Mouse (Mus musculus) megakaryocyte, embryonic 14.5 days (primary cell): ENCODE results near the gene Rtn4rl2. TPM values are rescaled to one million over a fixed set of nuclear protein-coding genes. Genes with fewer than 3 reads are reported as not detected.
"Not testable (repeated sequence)": the region's sequence is repeated elsewhere in the genome, so short reads cannot be mapped to it uniquely, and the experiment has no call there.

Experiments used
- H3K27me3 ChIP-seq: replicated peaks from 2 replicates; pipeline ENCODE3; 2012; ENCODE audit warnings: inconsistent platforms
- H3K36me3 ChIP-seq: replicated peaks from 2 replicates; pipeline ENCODE3; 2012; ENCODE audit warnings: low read length, inconsistent platforms, mixed read lengths
- H3K4me1 ChIP-seq: 2 replicates; pipeline ENCODE4 v1.6.1; 2012; ENCODE audit warnings: inconsistent platforms
- H3K4me3 ChIP-seq: replicated peaks from 2 replicates; pipeline ENCODE3; 2012; ENCODE audit warnings: moderate library complexity, mild to moderate bottlenecking, inconsistent platforms
- H3K9me3 ChIP-seq: 2 replicates; pipeline ENCODE4 v1.6.1; 2012; ENCODE audit warnings: inconsistent platforms
- FLI1 ChIP-seq: IDR thresholded peaks from 2 replicates; pipeline ENCODE4 v1.6.1; 2012; ENCODE audit warnings: low read length, inconsistent platforms, mixed read lengths
- GATA1 ChIP-seq: IDR thresholded peaks from 3 replicates; pipeline ENCODE4 v1.6.1; 2012; ENCODE audit warnings: mixed read lengths, low read length, inconsistent platforms, borderline replicate concordance
- polyA plus RNA-seq: library from polyadenylated mRNA; stranded (reverse); fragments of >175 nt; gene quantifications from 2 replicates; pipeline ENCODE4 v1.2.3, GENCODE M21; 2012; ENCODE audit warnings: low replicate concordance; ENCODE audit not compliant: insufficient read depth

Rtn4rl2 gene
- polyA plus RNA-seq, 1 experiment: 2.7 TPM

DNA sequence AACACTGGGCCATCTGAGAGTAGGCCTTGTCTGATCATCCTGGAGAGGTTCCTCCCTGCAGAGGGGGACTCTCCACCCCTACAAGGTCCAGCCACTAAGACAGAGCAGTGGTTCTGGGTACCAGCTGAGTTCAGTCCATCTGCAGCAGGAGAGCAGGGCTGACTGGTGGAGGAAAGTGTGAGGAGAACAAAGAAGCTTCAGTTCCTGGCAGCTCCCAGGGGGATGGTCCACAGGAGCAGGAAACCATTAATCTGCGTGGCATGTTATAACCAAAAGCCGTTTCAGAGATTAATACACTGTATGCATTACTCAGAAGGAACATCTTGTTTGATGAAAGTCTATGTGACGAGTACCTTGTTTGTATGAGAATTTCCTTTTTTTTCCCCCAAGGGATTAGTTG, 26.2 kb upstream of the Rtn4rl2 start:
- Histone ChIP-seq H3K4me1 (peaks cover 29% of the 10 kb centered on the region), H3K4me3 (no peak overlapping the region), H3K36me3 (no peaks in the 10 kb centered on the region), H3K27me3 (peaks cover 9% of the 10 kb centered on the region), H3K9me3 (0 out of 2 replicates have a peak, but pooled peaks cover 7% of the 10 kb centered on the region)
- TF ChIP-seq FLI1: no peak
- no peak for TF ChIP-seq GATA1

DNA sequence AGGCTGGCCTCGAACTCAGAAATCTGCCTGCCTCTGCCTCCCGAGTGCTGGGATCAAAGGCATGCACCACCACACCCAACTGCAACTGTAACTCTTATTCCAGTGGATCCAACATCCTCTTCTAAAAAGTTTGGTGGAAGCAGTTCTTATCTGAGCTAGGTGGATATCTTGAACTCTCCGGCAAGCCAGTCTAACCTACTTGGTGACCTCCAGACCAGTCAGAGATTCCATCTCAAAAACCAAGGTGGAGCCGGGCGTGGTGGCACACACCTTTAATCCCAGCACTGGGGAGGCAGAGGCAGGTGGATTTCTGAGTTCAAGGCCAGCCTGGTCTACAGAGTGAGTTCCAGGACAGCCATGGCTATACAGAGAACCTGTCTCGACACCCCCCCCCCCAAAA, 10.2 kb upstream of the Rtn4rl2 start:
- not testable (repeated sequence) for H3K4me1 ChIP-seq, H3K9me3 ChIP-seq, H3K4me3 ChIP-seq, H3K36me3 ChIP-seq
- peaks cover 32% of the 10 kb centered on the region for H3K27me3 ChIP-seq

DNA sequence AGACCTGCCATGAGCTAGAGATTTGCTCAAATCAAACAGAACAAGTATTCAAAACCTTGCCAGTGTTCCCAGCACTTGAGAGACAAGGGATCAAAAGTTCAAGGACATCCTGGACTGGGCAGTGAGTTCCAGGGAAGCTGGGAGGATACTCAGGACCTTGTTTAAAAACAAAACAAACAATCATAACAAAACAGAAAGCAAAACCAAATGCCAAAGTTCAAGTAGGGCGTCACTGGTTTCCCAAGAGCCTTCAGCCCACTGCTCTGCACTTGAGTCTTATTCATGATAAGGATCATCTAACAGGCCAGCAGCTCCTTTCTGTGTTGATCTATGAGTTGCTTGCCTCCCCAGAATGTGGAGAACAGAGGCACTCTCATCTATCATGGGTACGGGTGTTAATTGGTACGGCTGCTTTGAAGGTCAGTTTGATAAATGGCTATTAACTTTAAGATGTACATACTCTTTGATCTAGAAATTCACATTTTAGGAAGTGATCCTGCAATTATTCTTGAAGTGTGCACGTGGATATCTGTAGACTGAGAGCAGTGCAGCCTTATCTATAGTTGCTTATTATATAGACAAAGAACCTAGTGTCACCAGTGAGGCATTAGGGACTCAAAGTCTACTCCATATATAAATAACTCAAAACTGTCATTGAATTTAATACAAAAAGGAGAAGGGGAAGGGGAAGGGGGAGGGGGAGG, 9.1 kb upstream of the Rtn4rl2 start:
- TF ChIP-seq GATA1: no peak
- TF ChIP-seq FLI1: no peak

DNA sequence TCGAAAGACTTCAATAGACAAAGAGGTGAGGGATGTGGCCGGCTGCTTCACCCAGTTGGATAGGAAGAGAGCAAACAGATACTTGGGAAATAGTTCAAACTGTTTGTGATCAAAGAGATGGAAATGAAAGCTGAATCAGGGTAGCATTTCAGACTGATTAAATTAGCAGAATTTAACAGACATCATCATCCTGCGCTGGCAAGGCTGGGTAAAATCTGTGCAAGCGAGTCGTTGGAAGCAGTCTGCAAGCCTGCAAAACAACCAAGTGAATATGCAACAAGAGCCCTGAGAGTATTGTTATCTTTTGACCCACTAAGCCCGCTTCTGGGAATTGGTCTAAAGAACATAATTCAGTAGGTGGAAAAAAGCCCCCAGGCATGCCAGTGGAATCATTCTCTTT, 6.8 kb upstream of the Rtn4rl2 start:
- H3K36me3 ChIP-seq: no peaks in the 10 kb centered on the region
- H3K4me3 ChIP-seq: no peak overlapping the region
- no peaks in the 10 kb centered on the region for H3K9me3 ChIP-seq
- H3K4me1 ChIP-seq: peaks cover 13% of the 10 kb centered on the region
- H3K27me3 ChIP-seq: peaks cover 59% of the 10 kb centered on the region
- no peak for TF ChIP-seq GATA1

More for the DNA sequence above, 9.1 kb upstream of the Rtn4rl2 start:
- H3K36me3 ChIP-seq: no peaks in the 10 kb centered on the region
- no peaks in the 10 kb centered on the region for H3K4me1 ChIP-seq
- H3K4me3 ChIP-seq: peak overlapping the region; percentile 12
- no peaks in the 10 kb centered on the region for H3K9me3 ChIP-seq
- peaks cover 42% of the 10 kb centered on the region for H3K27me3 ChIP-seq

DNA sequence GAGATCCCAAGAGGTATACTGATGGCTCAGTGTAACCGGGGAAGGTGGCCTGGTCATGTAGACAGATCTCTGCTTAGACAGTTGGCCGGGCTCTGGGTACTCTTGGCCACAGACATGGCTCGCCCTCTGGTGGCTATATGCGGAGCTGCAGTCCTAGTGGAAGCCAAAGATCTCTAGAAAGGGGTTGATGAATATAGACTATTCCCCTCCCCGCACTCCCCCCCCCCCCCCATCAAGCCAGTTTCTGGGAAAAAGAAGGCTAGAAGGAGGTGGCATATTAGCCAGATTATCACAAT, 3.5 kb upstream of the Rtn4rl2 start:
- H3K4me3 ChIP-seq: no peak overlapping the region
- peaks cover 39% of the 10 kb centered on the region for H3K4me1 ChIP-seq
- no peaks in the 10 kb centered on the region for H3K9me3 ChIP-seq
- H3K36me3 ChIP-seq: no peaks in the 10 kb centered on the region
- TF ChIP-seq GATA1 (no peak), FLI1 (no peak)
- peaks cover 87% of the 10 kb centered on the region for H3K27me3 ChIP-seq

DNA sequence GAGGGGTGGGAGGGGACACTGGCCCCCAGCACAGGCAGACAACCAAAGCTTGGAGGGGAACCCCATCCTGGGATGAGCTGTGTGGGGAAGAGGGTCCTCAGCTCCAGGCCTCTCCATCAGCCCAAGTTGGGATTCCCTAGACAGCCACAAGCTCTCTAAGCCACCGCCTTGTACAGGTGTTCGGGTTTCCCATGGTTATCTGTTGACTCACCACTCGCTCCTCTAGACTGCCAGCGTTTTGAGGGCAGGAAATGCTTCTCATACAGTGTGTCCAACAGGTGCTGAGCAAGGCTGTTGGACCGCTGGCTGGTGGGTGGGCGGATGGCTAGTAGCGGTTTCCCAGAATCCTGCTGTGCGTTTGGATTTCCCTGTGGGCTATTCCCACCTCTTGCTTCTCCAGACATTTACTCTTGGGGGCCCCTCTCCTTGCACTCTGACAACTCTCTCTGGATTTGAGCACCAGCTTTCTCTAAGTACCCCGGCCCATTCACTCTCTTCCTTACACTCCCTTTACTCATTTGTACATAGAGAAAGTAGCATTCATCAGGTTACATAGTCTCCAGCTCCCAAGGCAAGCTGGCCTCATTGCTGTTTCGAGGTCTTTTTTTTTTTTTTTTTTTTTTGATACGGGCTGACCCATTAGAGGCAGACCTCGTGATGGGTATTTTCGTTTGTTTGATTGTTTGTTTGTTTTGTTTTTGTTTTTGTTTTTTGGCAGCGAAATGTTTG, 3.0 kb upstream of the Rtn4rl2 start:
- Histone ChIP-seq H3K9me3 (no peaks in the 10 kb centered on the region), H3K36me3 (no peaks in the 10 kb centered on the region), H3K4me3 (peak overlapping the region; percentile 88), H3K4me1 (peaks cover 39% of the 10 kb centered on the region), H3K27me3 (peaks cover 88% of the 10 kb centered on the region)
- TF ChIP-seq FLI1 (no peak), GATA1 (no peak)

DNA sequence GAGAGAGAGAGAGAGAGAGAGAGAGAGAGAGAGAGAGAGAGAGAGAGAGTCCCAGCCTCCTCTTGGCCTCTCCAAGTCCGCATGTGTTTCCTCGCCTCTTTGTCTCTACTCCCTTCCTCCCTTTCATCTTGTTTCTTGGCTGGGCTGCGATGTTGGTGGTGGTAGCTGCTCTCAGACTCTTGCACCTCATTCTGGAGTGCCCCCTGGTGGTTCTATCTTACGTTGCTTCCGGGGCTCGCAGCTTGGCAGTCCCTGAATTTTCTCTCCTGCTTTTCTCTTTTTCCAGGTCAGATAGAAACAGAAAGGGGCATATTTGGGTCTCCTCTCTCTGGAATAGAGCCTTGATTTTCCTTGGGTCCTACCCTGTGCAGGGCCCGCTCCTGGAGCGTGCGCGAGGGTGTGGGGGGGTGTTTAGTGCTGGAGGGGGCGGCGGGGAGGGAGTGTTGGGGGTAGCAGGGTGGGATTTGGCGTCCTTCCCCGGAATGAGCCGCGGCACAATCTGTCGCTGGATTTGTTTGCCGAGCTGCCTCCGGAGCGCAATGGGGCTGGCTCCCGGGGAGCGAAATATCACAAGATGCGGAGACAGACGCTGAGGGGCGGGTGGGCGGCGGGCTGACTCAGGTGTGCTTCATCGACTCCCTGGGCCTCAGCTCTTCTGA, 2.3 kb upstream of the Rtn4rl2 start:
- no peaks in the 10 kb centered on the region for H3K9me3 ChIP-seq
- H3K36me3 ChIP-seq: no peaks in the 10 kb centered on the region
- TF ChIP-seq GATA1 (no peak), FLI1 (no peak)
- H3K4me3 ChIP-seq: peak overlapping the region; percentile 88
- H3K27me3 ChIP-seq: peaks cover 94% of the 10 kb centered on the region
- peaks cover 39% of the 10 kb centered on the region for H3K4me1 ChIP-seq

DNA sequence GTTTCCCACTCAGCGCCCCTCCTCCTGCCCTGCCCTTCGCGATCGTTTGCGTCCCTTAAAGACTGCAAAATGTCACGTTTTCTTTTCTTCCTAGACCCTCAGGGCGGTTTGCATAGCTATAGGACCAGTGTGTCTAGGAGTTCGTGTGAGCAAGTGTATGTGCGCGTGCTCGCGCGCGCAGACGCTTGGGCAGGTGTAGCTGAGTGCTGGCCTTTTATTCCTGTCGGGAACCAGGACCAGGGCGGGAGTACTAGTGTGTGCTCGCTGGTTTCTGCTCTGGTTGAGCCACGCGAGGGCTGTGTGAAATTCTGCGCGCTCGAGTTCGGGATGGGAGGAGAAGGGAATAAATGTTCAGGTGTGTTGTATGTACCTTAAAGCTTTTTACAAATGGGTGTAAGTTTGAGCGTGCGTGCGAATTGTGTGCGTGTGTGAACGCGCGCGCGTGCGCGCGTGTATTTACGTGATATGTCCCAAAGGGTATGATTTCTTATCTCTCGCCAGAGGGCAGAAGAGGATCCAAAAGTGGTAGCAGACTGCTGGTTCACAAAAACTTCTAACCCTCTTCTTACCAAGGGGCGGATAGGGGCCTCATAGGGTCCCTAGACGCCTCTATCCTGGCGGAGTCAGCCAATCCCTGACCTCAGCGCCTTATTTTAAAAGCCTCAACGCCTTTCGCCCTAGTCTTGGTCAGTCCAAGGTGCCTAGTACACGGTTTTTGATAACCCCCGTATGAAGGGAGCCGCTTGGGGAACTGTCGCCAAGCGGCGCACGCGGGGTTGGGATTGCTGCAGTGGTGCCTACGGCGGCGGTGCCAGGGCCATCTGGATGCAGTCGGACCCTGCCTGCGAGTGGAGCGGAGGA, 1.1 kb upstream of the Rtn4rl2 start:
- Histone ChIP-seq H3K36me3 (no peaks in the 10 kb centered on the region), H3K4me3 (peak overlapping the region; percentile 89), H3K9me3 (no peaks in the 10 kb centered on the region), H3K4me1 (peaks cover 51% of the 10 kb centered on the region), H3K27me3 (peaks cover 94% of the 10 kb centered on the region)
- TF ChIP-seq GATA1 (no peak), FLI1 (no peak)

DNA sequence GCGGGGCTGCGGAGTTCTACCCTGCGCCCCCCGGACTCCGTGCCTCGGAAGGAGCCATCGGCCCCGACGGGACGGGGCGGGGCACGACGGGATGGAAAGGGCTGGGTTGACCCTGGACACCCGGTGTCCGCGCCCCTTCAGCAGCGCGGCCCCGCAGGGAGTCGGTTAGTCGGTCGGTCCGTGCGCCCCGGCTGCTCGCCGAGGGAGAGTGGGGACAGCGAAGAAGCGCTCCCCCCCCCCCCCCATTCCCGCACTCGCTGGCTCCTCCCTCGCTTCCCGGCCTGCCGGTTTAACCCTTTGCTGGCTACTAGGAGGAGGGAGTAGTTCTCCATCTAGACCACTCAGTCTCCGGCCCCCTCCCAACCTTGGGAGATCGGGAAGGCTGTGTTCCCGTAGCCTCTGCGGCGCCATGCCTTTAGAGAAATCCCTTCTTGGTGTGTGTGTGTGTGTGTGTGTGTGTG, 341 bp upstream of the Rtn4rl2 start:
- Histone ChIP-seq H3K4me1 (peaks cover 55% of the 10 kb centered on the region), H3K27me3 (peaks cover 93% of the 10 kb centered on the region), H3K4me3 (peak overlapping the region; percentile 89), H3K9me3 (no peaks in the 10 kb centered on the region), H3K36me3 (no peaks in the 10 kb centered on the region)
- TF ChIP-seq FLI1: no peak
- TF ChIP-seq GATA1: no peak
